Mouse (Mus musculus) G1E (cell line): ENCODE results near the gene Fhl1.

Source experiments
- GATA1 ChIP-seq: IDR thresholded peaks from 2 replicates; pipeline ENCODE4 v1.6.1; 2012; ENCODE audit warnings: borderline replicate concordance, low read length, inconsistent platforms, mixed read lengths
- TAL1 ChIP-seq: conservative IDR thresholded peaks from 2 replicates; pipeline ENCODE4 v1.6.1; 2012; ENCODE audit warnings: low read depth, low read length, inconsistent platforms, mixed read lengths

GRCm38 (mm10) chrX:56692554-56692953 is 39.0 kb upstream of the Fhl1 start:
- TF ChIP-seq TAL1 (no peak), GATA1 (no peak)
